ENCODE assay signal across 17 mouse cellular contexts in genomic region chr12:70898450-70898849, GRCm38 (mm10). TPM values are rescaled to one million over a fixed set of nuclear protein-coding genes. Genes with fewer than 3 reads are reported as not detected.
DNase-seq lines count a peak whose midpoint lies in the region; ATAC-seq and TF ChIP-seq lines count a peak whose summit lies in the region.
"Had no signal": no experiment of that assay in that cellular context is flagged by ENCODE, and none has a peak within 500 bp of the region (broad histone marks: within the 10 kb centered on the region; RNA-seq: fewer than 3 reads in every experiment).

No protein-coding gene starts in this region.

- no peaks in the 10 kb centered on the region for H3K27me3 ChIP-seq in forebrain, postnatal 0 days (ENCODE audit: insufficient read depth, low read length)
- no peaks in the 10 kb centered on the region for H3K27me3 ChIP-seq in forebrain, embryonic 10.5 days (ENCODE audit: poor library complexity, severe bottlenecking)
- H3K27me3 ChIP-seq in midbrain, postnatal 0 days (ENCODE audit: insufficient read depth, low read length), result no peaks in the 10 kb centered on the region
- H3K27me3 ChIP-seq in midbrain, embryonic 10.5 days (ENCODE audit: low read depth, poor library complexity, severe bottlenecking), result peaks cover 19% of the 10 kb centered on the region
- H3K27me3 ChIP-seq: embryonic facial prominence, embryonic 15.5 days; intestine, embryonic 15.5 days; limb, embryonic 13.5 days; Patski had no signal

- H3K4me2 ChIP-seq in forebrain, postnatal 0 days (ENCODE audit: low read depth), result no peak overlapping the region
- no peak overlapping the region for H3K4me2 ChIP-seq in midbrain, postnatal 0 days (ENCODE audit: low read depth, low read length, poor library complexity, severe bottlenecking)
- H3K4me2 ChIP-seq: embryonic facial prominence, embryonic 15.5 days; intestine, embryonic 15.5 days; limb, embryonic 13.5 days had no signal

- no peaks in the 10 kb centered on the region for H3K4me1 ChIP-seq in forebrain, postnatal 0 days (ENCODE audit: insufficient read depth)
- peaks cover 13% of the 10 kb centered on the region for H3K4me1 ChIP-seq in forebrain, embryonic 10.5 days
- H3K4me1 ChIP-seq in midbrain, postnatal 0 days (ENCODE audit: insufficient read depth, low read length), result no peaks in the 10 kb centered on the region
- peaks cover 12% of the 10 kb centered on the region for H3K4me1 ChIP-seq in midbrain, embryonic 10.5 days
- no peaks in the 10 kb centered on the region for H3K4me1 ChIP-seq in olfactory bulb, adult 2 months (ENCODE audit: control insufficient read depth, insufficient read depth, low read length)
- H3K4me1 ChIP-seq: embryonic facial prominence, embryonic 15.5 days; intestine, embryonic 15.5 days; limb, embryonic 13.5 days had no signal

- ATAC-seq in forebrain, postnatal 0 days, result no peak
- ATAC-seq in midbrain, postnatal 0 days (ENCODE audit: low FRiP score), result no peak
- ATAC-seq: forebrain, embryonic 16.5 days; intestine, embryonic 15.5 days; Patski had no signal

- no peak overlapping the region for H3K27ac ChIP-seq in forebrain, postnatal 0 days (ENCODE audit: low read depth, low read length)
- no peak overlapping the region for H3K27ac ChIP-seq in forebrain, embryonic 10.5 days
- no peak overlapping the region for H3K27ac ChIP-seq in midbrain, postnatal 0 days (ENCODE audit: low read depth, low read length)
- no peak overlapping the region for H3K27ac ChIP-seq in midbrain, embryonic 10.5 days (replicated peaks)
- H3K27ac ChIP-seq in olfactory bulb, adult 2 months (ENCODE audit: insufficient read depth, low read depth, low read length), result no peak overlapping the region
- H3K27ac ChIP-seq: embryonic facial prominence, embryonic 15.5 days; intestine, embryonic 15.5 days; limb, embryonic 13.5 days; macrophage had no signal

- no peak for DNase-seq in forebrain, postnatal 0 days
- DNase-seq in forebrain, embryonic 10.5 days (ENCODE audit: extremely low spot score, low spot score), result no peak
- DNase-seq in kidney, postnatal 4 days, result peak; percentile 49 to 54
- no peak for DNase-seq in kidney, adult 11 months
- no peak for DNase-seq in midbrain, postnatal 0 days (ENCODE audit: low spot score)
- no peak for DNase-seq in midbrain, embryonic 10.5 days (ENCODE audit: low spot score)
- DNase-seq in layer of hippocampus, adult 11-12 months (ENCODE audit: low spot score), result no peak
- DNase-seq: heart, postnatal 14 days; right cerebral cortex, postnatal 25 days had no signal

- 85% methylated on average over 8 of the region's 8 CpGs for WGBS in forebrain, postnatal 0 days
- 89% methylated on average over 8 of the region's 8 CpGs for WGBS in forebrain, embryonic 10.5 days
- 84% methylated on average over 8 of the region's 8 CpGs for WGBS in midbrain, postnatal 0 days
- WGBS in midbrain, embryonic 10.5 days, result 94% methylated on average over 8 of the region's 8 CpGs
- WGBS in olfactory bulb, adult 2 months, result 84% methylated on average over 8 of the region's 8 CpGs

- H3K9me3 ChIP-seq in forebrain, postnatal 0 days (ENCODE audit: low read length), result no peaks in the 10 kb centered on the region
- H3K9me3 ChIP-seq in forebrain, embryonic 10.5 days, result no peaks in the 10 kb centered on the region
- no peaks in the 10 kb centered on the region for H3K9me3 ChIP-seq in midbrain, postnatal 0 days (ENCODE audit: low read length)
- no peaks in the 10 kb centered on the region for H3K9me3 ChIP-seq in midbrain, embryonic 10.5 days (replicated peaks)
- H3K9me3 ChIP-seq: embryonic facial prominence, embryonic 15.5 days; intestine, embryonic 15.5 days; limb, embryonic 13.5 days had no signal

- no peak for TF ChIP-seq POLR2A in olfactory bulb, adult 2 months (IDR thresholded peaks at IDR 0.05; ENCODE audit: insufficient read depth, low read depth, low read length)

- H3K4me3 ChIP-seq in forebrain, postnatal 0 days (ENCODE audit: low read depth, low read length), result no peak overlapping the region
- no peak overlapping the region for H3K4me3 ChIP-seq in forebrain, embryonic 10.5 days
- no peak overlapping the region for H3K4me3 ChIP-seq in midbrain, postnatal 0 days (ENCODE audit: low read depth, low read length)
- no peak overlapping the region for H3K4me3 ChIP-seq in midbrain, embryonic 10.5 days
- no peak overlapping the region for H3K4me3 ChIP-seq in olfactory bulb, adult 2 months (ENCODE audit: insufficient read depth, low read depth, low read length)
- H3K4me3 ChIP-seq: embryonic facial prominence, embryonic 15.5 days; intestine, embryonic 15.5 days; limb, embryonic 13.5 days; myocyte had no signal

- peak; percentile 33 for TF ChIP-seq CTCF in forebrain, postnatal 0 days (IDR thresholded peaks at IDR 0.05; ENCODE audit: low read depth)
- TF ChIP-seq CTCF in midbrain, postnatal 0 days (IDR thresholded peaks at IDR 0.05), result peak; percentile 54
- peak; percentile 32; the same call in 1 of the 2 replicates for TF ChIP-seq CTCF in olfactory bulb, adult 2 months (IDR thresholded peaks at IDR 0.05; ENCODE audit: insufficient read depth, low read depth, low read length)

- H3K9ac ChIP-seq in forebrain, postnatal 0 days, result no peak overlapping the region
- no peak overlapping the region for H3K9ac ChIP-seq in midbrain, postnatal 0 days (replicated peaks; ENCODE audit: low read length, poor library complexity, severe bottlenecking)
- H3K9ac ChIP-seq: embryonic facial prominence, embryonic 15.5 days; intestine, embryonic 15.5 days; limb, embryonic 13.5 days had no signal

- peaks cover 33% of the 10 kb centered on the region for H3K36me3 ChIP-seq in forebrain, postnatal 0 days (ENCODE audit: insufficient read depth)
- H3K36me3 ChIP-seq in forebrain, embryonic 10.5 days (replicated peaks), result peaks cover 82% of the 10 kb centered on the region
- H3K36me3 ChIP-seq in midbrain, postnatal 0 days (ENCODE audit: insufficient read depth, low read length), result peaks cover 13% of the 10 kb centered on the region
- peaks cover 46% of the 10 kb centered on the region for H3K36me3 ChIP-seq in midbrain, embryonic 10.5 days

RNA-seq across cellular contexts. Expression of gene Actr10, which starts 39.2 kb away (rescaled TPM):
- total RNA-seq in forebrain, postnatal 0 days (2014; rRNA removed), result 105 and 112 TPM in 2 replicates
- polyA plus RNA-seq in forebrain, postnatal 0 days (2015; fragmentation: Nextera tagmentation; extraction: Ambion mirVana), result 196 and 282 TPM in 2 replicates
- polyA plus RNA-seq in forebrain, embryonic 10.5 days (2016; fragmentation: Nextera tagmentation; extraction: Ambion mirVana), result 217 and 218 TPM in 2 replicates
- total RNA-seq in midbrain, postnatal 0 days (2014; rRNA removed), result 132 and 144 TPM in 2 replicates
- 164 and 171 TPM in 2 replicates for polyA plus RNA-seq in midbrain, postnatal 0 days (2015; fragmentation: Nextera tagmentation; extraction: Ambion mirVana)
- polyA plus RNA-seq in midbrain, embryonic 10.5 days (2016; fragmentation: Nextera tagmentation; extraction: Ambion mirVana), result 225 and 228 TPM in 2 replicates
- polyA plus RNA-seq in olfactory bulb, adult 2 months (2012; ENCODE audit: insufficient read depth, insufficient read length, low replicate concordance, missing spikeins), result 132 TPM in 1 of 2 replicates, not detected in the other

Comparison
In these comparisons a context has a peak if more than half of its experiments do, and no peak if none do; other contexts are left out.
1. DNase-seq: peak in kidney, postnatal 4 days (2 of 2); none in forebrain, postnatal 0 days (single experiment), forebrain, embryonic 10.5 days (single experiment), kidney, adult 11 months (single experiment), midbrain, postnatal 0 days (single experiment), midbrain, embryonic 10.5 days (single experiment) and layer of hippocampus, adult 11-12 months (single experiment).
2. Peak in every context shown above with its lines, with median percentiles within 50 percentile points of each other: CTCF ChIP-seq.